Mouse (Mus musculus) bone marrow, adult 2 months (tissue): ENCODE results near the gene Dhx8.

Experiments
- CTCF ChIP-seq: fragments of 200-500 bp; IDR thresholded peaks from 2 replicates; pipeline ENCODE4 v1.5.1; 2011; ENCODE audit warnings: low read length, control low read depth; ENCODE audit not compliant: control insufficient read depth, insufficient read depth
- POLR2A ChIP-seq: fragments of 200-500 bp; IDR thresholded peaks from 2 replicates; pipeline ENCODE4 v1.6.1; 2011; ENCODE audit warnings: low read depth, mild to moderate bottlenecking, control low read depth, low read length, borderline replicate concordance; ENCODE audit not compliant: control insufficient read depth

- TF ChIP-seq POLR2A, result no peak
- no peak for TF ChIP-seq CTCF
These were observed 24.2 kb upstream of the Dhx8 start for GRCm38 (mm10) chr11:101708482-101708881.
